Mouse (Mus musculus) cortical plate, adult 2 months (tissue): Measurements from ENCODE around the gene Krtap2-4.
"Not testable (repeated sequence)": the region's sequence is repeated elsewhere in the genome, so short reads cannot be mapped to it uniquely, and the experiment has no call there.

ENCODE experiments used
- CTCF ChIP-seq: fragments of 200-500 bp; IDR thresholded peaks from 2 replicates; pipeline ENCODE4 v1.5.1; 2011; ENCODE audit warnings: mild to moderate bottlenecking, control low read depth, low read length; ENCODE audit not compliant: insufficient read depth; ENCODE audit errors: extremely low read depth
- POLR2A ChIP-seq: fragments of 200-500 bp; IDR thresholded peaks from 2 replicates; pipeline ENCODE4 v1.6.1; 2011; ENCODE audit warnings: mild to moderate bottlenecking, low read length, control low read depth; ENCODE audit not compliant: insufficient read depth; ENCODE audit errors: extremely low read depth

DNA sequence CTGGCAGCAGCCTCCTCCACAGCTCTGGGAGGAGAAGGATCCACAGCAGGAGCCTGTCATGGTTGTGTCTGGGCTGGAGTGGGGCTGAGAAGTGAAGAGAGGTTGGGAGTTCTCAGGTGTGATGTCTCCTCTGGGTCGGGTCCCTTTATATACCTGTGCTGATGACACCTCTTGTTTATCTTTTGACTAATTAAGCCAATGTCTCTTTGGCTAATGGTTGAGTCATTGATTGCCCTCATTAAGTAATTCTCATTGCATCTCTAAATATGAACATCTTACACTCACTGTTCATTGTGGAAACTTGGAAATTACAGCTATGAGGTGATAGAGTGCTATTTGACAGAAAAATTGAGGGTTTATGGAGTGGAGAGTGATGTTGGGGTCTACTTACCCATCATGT lies 11.4 kb downstream of the Krtap2-4 start, which contains the start of gene Gm11938:
- TF ChIP-seq CTCF, POLR2A: not testable (repeated sequence)
